Mouse (Mus musculus) A20 (cell line): Measurements from ENCODE around the gene Fam19a1.

Source experiments
- DNase-seq: peaks from one replicate; pipeline ENCODE4 v3.0.0-alpha.2; 2011; ENCODE audit warnings: low read depth, low spot score

The Fam19a1 gene

DNA sequence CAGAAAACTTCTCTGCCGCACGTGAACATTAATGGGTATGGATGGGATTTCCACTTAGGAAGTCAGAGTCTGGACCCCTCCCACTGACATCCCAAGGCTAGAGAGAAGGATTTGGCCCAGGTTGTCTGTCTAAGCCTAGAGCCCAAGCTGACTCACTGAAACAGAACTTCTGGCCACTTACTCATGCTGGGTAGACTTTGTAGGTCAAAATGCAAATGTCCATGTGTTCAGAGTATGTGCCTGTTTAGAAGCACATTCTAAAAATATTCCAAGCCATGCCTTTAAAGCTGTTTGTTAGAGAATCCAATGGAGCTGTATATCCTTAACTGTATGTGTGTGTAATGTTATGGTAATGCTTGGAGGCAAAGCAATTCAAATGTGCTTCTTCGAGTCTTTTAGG is 145.7 kb downstream of the Fam19a1 start:
- DNase-seq = no peak

DNA sequence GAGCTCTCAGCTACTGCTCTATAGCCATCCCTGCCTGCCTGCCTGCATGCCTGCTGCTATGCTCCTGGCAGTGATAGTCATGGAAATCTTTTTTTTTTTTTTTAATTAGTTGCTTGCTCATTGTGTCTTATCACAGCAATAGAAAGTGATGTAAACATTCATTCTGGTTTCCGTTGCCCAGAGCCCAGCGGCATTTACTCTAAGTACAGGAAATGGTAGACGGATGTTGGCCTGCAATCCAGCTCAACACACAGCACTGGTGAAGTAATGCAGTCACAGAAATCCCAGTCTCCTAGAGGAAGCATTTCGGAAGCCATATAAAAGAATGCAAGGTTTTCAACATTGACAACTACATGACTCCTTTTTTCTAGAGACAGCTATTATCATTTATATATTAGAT is 153.5 kb downstream of the Fam19a1 start:
- no peak for DNase-seq

DNA sequence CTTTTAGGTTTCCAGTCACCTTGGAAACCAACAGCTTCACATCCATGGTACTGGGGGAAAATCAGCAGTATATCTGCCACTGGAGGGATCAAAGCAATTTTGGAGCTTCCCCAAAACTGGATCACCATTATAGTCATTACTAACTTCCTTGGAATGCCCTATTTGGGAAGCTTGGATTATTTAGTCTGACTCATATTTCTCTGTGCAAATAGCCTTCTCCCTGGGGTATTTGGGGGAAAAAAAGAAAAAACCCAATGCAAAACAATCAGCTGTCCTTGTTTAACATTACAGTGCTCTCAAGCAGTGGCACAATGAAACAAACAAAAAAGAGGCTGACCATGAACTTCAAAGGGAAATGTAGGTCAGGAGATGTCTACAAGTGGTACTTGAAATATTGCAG is 155.8 kb downstream of the Fam19a1 start:
- DNase-seq = no peak

DNA sequence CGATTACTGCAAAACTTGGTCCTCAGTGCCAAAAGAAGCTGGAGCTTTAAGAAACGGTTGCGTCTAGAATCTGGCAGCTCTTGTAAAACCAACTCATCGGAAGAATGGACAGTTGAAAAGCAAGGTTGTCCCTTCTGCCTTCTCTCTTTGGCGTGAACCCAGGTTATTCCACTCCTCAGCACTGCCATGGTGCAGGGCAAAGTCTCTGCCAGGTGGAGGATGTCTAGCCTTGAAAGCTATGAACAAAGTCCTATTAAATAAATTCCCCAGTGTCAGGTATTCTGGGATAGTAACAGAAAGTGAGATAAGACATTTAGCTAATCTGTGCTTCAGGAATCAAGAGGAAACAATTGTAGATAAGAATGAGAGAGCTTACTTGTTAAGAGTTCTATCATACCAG is 157.5 kb downstream of the Fam19a1 start:
- DNase-seq = no peak

DNA sequence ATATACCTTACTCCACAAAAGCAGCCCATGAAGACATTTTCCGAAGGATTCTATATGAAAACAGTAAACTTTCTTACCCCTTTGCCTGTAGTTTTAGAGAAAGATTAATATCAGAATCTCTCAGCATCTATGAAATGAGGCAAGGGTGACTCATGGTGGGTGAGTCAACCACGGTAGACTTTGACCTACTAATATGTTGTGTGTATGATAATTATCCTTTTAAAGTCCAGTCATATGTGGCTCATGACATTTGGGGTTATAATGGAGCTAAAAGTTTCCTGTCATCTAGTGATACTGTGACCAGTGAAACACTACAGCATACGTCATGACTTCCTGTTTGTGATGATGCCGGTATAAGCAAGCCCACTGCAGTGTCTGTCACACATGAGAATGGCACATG is 170.8 kb downstream of the Fam19a1 start:
- no peak for DNase-seq

DNA sequence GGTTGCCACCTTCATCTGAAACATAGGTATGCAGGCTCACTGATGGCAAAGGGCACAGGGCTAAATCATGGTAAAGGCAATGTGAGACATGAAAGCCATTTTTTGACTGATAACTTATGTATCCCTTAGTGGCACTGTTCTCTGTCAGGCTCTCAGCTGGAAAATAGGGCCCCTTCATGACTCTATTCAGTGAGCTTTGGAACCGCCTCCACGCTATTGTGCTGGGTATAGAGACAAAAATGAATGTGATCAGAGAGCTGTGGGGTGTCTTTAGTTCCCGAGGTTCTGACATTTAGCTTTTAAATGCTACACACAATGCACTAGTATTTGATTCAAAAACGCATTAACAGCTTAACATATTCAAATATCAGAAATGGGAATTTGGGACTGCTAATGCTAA is 171.6 kb downstream of the Fam19a1 start:
- no peak for DNase-seq

DNA sequence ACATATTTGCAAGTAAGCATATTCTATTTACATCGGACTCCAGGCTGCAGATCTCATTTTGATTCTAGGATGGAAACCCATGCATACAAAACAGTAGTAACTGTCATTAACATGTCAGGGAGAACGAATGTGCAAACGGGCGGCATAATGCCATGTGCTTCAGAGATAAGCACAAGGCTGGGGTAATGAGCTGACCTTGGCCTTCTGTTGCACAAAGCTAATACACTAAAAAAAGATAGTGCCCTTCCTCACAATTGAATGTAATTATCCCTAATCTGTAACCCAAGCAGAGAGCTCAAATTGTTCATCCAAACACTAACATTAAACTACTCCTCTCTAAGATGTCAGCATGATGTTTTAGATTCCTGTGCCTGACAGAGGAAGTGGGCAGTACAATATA is 173.3 kb downstream of the Fam19a1 start:
- no peak for DNase-seq

DNA sequence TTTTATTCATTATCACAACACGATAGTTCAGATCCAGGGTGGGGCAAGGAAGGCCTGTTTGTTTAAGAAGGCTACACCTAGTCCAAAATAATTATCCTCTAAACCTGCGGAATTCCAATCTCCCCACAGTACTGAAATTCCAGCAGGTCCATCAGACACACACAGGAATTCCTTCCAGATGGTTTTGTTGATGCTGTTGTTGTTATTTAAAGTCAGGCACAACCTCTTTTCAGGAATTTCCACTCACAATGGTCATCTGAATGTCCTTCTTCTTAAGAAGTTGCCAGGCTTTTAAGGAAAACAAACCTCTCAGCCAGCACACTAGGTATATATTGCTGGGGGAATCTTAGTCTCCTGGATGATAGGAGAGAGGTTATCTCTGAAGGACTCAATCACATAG is 174.4 kb downstream of the Fam19a1 start:
- DNase-seq = no peak

DNA sequence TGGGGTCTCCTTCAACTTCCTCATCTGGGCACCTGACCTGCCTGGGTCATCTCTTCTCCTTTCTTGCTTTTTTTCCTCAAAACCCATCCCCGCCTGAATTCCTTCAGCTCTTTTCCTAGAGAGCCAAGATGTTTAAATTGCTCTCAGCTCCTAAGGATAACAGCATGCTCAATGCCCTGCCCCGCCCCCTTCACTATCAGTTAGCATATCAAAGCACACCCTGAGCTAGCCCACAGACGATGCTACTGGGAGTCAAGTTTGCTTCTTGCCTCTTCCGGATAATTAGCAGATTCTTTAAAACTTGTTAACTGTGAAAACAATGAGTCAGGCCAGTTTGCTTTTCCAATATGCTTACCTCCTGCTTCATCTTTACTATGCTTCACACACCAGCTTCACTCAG is 176.7 kb downstream of the Fam19a1 start:
- DNase-seq = no peak

DNA sequence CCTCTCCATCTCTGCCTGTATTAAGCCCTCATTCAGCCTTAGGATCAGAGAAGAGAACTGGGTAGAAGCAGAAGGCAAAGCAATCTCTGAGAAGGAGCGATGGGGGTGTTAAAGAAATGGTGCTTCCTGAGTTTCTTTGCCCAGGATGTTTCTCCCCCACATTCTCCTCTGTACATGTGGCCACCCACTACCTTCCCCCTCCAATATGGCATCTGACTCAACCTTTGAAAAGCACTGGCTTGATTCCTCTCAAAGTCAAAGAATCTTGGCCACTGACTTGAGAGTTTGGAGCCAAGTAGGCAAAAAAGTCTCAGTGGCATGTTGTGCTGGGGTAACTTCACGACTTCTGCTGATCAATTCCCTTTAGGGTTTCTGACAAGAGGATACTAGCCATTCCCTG is 234.5 kb downstream of the Fam19a1 start:
- no peak for DNase-seq

DNA sequence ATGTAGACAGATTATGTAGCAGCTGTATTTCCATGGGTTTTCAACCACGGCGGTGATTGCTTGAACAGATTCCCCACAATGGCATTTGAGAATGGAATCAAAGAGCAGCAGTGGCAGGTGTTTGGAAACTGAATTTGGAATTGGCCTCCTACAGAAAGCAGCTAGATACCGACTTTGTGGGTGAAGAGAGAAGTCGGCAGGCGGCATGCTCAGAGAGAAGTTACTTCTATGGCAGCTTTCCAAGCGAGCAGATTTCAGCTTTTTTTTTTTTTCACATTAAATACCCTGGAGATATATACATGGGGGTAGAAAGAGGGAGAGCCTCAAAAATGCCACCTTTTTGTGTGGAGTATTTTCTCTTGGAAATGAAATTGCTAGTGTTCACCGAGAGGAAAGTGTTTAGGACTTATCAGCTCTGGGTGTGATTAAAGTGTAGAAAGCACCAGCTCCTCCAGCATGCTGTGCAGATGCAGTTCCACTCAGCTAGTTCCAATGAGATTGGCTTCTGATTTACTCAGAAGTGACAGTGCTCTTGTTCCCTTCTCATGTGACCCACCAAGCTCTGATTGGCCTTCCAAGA is 236.6 kb downstream of the Fam19a1 start:
- no peak for DNase-seq

DNA sequence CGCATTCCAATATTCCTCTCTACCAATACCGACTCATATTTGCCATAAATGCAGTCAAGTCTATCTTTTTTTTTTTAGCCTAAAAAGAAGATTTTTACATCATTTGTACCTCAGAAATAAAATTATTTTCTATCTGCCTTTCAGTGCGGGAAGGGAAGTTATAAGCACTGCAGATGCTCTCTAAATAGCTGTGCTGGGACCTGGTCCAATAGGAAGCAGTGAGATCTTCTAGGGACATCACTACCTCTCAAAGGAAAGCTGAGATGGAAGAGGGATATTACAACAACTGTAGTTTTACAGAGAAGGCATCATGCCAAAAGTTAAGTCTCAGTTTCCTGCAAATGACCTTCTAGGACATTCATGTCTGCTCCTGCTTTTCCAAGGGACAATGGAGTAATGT is 256.6 kb downstream of the Fam19a1 start:
- DNase-seq = no peak

DNA sequence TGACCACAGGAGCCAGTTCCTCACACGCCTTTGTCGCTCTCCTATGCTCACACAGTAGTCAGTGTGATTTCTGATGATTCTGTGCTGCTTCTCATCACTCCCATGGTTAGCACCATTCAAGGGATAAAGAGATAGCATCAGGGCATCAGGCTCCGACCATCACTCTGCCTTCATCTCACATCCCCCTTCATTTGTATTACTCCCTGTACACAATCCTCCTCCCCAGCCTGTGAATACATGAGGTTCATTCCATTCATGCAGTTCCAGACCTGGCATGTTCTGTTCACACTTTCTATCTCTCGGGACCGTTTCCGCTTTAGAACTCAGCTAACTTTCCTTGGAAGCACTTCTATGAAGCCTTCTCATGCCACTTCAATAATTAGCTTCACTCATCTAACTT is 259.9 kb downstream of the Fam19a1 start:
- DNase-seq = no peak

DNA sequence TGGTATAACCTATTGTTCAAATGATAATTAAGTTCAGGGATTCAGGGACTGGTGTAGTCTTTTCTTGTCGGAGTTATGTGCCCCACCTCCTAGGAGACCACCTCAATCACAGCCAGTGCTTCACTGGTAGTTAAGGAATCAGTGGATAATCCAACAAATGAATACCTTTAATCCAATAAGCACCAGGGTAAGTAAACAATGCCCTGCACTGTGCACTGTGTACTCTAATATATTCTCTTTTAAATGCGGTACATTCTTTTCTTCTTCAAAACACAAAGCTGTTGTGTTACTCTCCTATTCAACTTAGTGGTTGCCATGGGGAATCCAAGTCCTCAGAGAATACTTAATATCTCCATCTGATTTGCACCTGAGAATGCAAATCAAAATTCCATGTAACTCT is 260.3 kb downstream of the Fam19a1 start:
- no peak for DNase-seq

DNA sequence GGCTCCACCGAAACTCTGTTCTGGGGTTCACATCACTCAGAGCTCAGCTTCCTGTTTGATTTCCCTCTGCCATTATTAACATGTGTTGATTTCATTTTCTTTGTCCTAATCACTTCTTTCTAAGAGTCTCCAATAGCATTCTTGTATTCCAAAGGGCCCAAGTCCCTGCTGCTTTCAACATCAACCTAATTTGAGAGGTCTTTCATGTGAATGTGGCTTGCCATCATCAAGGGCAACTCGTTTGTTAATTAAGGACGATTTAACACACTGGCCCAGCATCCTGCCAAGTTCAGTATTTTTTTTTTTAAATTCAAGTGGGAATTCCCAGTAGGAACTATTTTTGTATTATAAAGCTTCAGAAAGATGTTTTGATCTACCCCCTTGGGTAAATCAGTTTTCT is 263.8 kb downstream of the Fam19a1 start:
- DNase-seq = no peak

DNA sequence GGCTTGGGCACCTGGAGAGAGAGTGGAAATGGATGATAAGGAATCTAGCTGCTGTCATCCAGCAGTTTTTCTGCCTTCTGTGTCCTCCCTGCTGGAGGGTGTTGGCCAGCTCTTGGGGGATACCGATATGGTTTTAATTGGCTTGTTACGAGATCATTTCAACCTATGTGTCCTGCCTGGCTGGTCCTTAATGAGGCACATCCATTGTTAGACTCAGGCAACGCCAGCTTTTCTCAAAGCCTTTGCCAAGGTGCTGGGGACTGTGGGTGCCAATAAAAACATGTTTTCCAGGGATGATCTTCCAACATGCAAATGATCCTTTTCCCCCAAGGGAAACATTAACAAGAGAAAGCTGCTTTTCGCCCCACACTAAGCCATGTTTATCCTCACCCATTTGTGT is 266.3 kb downstream of the Fam19a1 start:
- no peak for DNase-seq

DNA sequence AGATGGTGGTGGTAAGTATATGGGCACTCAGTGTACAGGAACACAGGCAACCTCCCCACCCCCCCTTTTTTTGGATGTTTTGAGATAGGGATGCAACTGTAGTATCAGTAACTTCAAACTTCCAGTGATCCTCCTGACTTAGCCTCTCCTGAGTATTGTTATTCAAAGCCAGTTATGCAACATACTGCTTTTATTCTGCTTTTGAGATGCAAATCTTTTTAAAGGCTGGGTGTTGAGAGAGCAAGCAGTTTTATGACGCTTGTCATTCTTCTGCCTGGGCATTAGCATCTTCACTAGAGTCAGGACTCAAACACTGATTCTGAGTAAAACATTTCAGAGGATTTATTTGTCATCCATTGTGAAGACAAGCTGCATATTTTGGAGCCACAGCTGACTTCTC is 271.5 kb downstream of the Fam19a1 start:
- DNase-seq = no peak

DNA sequence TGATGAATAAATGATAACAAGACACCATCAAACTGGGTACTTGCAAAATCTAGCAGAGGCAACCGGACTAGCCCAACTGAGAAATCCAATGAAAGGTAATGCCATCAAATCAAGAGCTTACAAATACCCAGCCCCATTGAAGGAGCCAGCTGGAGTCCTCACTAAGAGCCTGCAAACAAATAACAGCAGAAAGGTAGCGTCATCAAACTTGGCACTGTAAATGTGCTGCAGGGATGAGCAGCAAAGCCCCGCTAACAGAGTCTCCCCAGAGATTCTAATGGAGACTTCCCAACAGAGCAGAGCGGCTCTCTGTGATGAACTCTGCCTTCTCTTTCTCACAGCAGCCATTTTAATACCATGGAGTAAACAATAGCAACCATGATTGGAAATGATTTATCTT is 305.9 kb downstream of the Fam19a1 start:
- no peak for DNase-seq

DNA sequence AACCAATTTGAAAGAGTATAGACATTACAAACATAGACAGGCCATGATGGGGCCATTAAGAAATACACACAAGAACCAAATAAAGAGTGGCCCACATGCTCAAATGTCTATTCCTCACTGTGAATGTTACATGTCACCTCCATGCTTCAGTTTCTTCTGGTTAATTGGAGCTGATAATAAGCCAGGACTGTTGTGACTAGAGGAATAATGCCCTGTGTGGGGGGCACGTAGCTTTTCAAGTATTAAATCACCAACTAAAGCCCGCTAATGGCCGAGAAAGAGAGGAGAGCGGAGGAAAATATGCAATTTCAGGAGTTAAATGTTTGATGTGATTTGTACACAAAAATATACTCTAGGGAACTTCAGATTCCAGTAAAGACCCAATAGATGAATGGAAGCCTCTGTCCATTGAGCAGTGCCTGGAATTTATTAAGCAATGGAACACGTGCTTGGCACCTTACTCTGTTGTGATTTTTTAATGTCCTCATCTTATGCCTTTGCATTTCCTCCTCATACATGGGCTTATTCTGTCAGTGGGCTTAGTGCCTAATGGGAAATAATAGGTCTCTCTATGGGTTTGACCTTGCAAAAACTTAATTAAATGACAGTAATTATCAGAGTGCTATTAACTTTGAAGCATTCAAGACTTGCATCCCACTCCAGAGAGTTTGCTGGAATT is 306.9 kb downstream of the Fam19a1 start:
- no peak for DNase-seq

DNA sequence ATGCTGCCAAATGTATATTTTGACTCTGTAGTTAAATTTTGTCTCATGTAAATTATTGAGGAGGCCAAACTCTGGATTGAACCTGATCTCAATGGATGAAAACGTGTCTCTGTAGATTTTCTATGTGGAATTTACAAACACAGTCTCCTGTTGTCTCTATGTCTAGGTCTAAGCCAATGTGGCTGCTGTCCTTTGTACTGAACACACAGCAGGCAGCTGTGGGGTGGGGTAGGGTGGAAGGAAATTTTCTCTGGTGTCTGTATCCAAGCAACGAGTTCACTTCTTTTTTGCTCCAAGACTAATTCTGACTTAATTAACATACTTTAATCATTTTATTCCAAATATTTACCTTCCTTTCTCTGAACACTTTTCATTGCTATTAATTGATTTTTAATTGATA is 307.6 kb downstream of the Fam19a1 start:
- DNase-seq = no peak

DNA sequence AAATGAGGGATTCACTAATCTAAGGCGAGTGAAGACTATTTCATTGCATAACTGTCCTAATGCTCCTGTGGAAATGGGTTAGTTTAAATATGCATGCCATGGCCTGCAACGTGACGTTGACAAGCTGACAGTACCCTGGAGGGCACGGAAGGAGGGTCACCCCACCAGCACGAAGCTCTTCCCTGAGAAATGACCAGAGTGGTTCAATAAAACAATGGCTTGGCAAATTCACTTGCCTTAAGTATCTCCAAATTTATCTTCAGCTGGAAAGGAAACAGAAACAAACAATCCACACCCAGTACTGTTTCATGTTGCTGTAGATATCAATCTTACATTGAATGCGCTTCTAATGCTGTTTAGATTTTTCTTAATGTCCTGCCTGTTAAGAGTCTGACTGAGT is 316.4 kb downstream of the Fam19a1 start:
- DNase-seq = no peak

DNA sequence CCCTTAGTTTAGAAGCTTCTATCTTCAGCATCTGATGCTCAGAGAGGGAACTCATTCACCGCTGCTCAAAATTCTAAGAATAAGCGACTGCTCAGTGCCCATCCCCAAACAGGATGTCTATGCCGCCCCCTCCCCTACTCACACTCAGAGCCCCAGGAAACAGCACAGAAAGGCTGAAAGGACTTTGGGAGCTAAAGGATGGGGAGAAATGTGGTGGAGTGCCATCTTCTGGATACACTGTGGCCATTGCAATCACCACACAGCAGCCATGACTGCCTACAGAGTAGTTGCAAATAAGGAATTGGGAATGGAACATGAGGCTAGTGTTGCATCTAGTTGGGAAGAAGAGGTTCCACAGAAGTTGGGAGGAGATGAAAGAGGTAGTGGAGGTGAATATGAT is 319.4 kb downstream of the Fam19a1 start:
- no peak for DNase-seq

DNA sequence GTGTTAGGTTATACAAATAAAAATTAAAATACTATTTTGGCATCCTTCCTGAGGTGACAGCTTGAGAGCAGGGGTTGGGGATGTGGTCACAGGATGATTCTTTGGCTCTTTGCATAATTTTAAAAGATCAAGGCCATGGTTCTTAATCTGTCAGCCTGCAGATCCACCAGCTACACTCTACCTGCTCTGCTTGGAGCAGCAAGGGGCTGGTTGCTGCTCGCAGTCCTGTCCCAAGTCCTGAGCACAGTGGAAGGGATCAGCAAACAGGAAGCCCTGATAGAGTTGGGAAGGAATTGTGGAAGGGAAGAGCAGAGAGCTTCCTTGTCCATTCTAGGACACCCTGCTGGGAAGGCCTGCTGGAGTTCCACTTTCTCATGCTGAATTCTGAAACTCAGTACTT is 320.9 kb downstream of the Fam19a1 start:
- DNase-seq = no peak

DNA sequence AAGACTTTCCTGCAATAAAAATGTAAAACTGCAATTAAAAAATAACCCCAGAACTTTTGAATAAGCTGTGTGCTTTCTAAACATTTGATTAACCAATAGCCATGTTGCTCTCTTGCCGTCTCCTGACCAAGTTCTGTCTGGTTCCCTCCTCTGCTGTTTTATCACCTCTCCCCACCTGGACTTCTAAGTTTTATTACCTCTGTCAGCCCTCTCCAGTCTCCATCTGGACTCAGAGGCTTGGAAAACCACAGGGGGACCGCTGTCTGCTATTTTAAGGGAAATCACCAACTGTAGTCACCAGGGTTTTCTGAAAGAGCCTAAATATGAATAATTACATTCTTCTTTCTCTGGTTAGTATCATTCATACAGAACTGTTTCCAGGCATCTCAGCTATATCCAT is 322.6 kb downstream of the Fam19a1 start:
- no peak for DNase-seq
